Mouse (Mus musculus): ENCODE data around the gene Pias3. TPM values are rescaled to one million over a fixed set of nuclear protein-coding genes. Genes with fewer than 3 reads are reported as not detected.

The Pias3 gene
- polyA plus RNA-seq, 1 experiment from 2014 or later = 45.1 TPM

GRCm38 (mm10) chr3:96668424-96669067, 27.6 kb upstream of the Pias3 start:
- Histone ChIP-seq H3K27ac (replicated peaks; ENCODE audit: low read depth, low read length) (no peak overlapping the region), H3K4me3 (ENCODE audit: low read depth, low read length) (no peak overlapping the region), H3K36me3 (ENCODE audit: control insufficient read depth, insufficient read depth, low read length) (no peaks in the 10 kb centered on the region), H3K4me1 (ENCODE audit: control insufficient read depth, insufficient read depth, low read length) (0 out of 2 replicates have a peak, but pooled peaks cover 6% of the 10 kb centered on the region), H3K9me3 (ENCODE audit: control insufficient read depth, low read length) (no peaks in the 10 kb centered on the region), H3K4me2 (ENCODE audit: low read depth, low read length) (no peak overlapping the region), H3K9ac (ENCODE audit: low read depth, low read length) (no peak overlapping the region), H3K27me3 (replicated peaks; ENCODE audit: control insufficient read depth, insufficient read depth, low read length) (no peaks in the 10 kb centered on the region)
- no peak for ATAC-seq (ENCODE audit: low read depth)
- WGBS = 93% methylated on average over 5 of the region's 5 CpGs
- DNase-seq (ENCODE audit: low spot score) = no peak

- ATAC-seq (ENCODE audit: low read depth) (peak; percentile 98), DNase-seq (ENCODE audit: low spot score) (peak; percentile 95)
- WGBS = 6% methylated on average over 29 of the region's 35 CpGs
- no peaks in the 10 kb centered on the region for H3K27me3 ChIP-seq (replicated peaks; ENCODE audit: control insufficient read depth, insufficient read depth, low read length)
- no peaks in the 10 kb centered on the region for H3K9me3 ChIP-seq (ENCODE audit: control insufficient read depth, low read length)
- peak within 1 kb of the TSS; percentile 62 for H3K4me2 ChIP-seq (ENCODE audit: low read depth, low read length)
- peak within 1 kb of the TSS; percentile 40 for H3K4me3 ChIP-seq (ENCODE audit: low read depth, low read length)
- no peaks in the 10 kb centered on the region for H3K36me3 ChIP-seq (ENCODE audit: control insufficient read depth, insufficient read depth, low read length)
- H3K27ac ChIP-seq (replicated peaks; ENCODE audit: low read depth, low read length) = no peak within 1 kb of the TSS
- H3K9ac ChIP-seq (ENCODE audit: low read depth, low read length) = peak within 1 kb of the TSS; percentile 37; the same call in 1 of the 2 replicates
- H3K4me1 ChIP-seq (ENCODE audit: control insufficient read depth, insufficient read depth, low read length) = peaks cover 9% of the 10 kb centered on the region
Observed at GRCm38 (mm10) chr3:96669727-96670468, 26.3 kb upstream of the Pias3 start, which contains the start of gene Ankrd35. Ankrd35 (plus strand) TSS chr3:96670131.

- H3K4me1 ChIP-seq (ENCODE audit: control insufficient read depth, insufficient read depth, low read length) = peaks cover 9% of the 10 kb centered on the region
- H3K27me3 ChIP-seq (replicated peaks; ENCODE audit: control insufficient read depth, insufficient read depth, low read length) = no peaks in the 10 kb centered on the region
- 95% methylated on average over 5 of the region's 5 CpGs for WGBS
- no peaks in the 10 kb centered on the region for H3K9me3 ChIP-seq (ENCODE audit: control insufficient read depth, low read length)
- DNase-seq (ENCODE audit: low spot score) = no peak
- no peak overlapping the region for H3K4me2 ChIP-seq (ENCODE audit: low read depth, low read length)
- ATAC-seq (ENCODE audit: low read depth) = no peak
- no peaks in the 10 kb centered on the region for H3K36me3 ChIP-seq (ENCODE audit: control insufficient read depth, insufficient read depth, low read length)
- no peak overlapping the region for H3K9ac ChIP-seq (ENCODE audit: low read depth, low read length)
- H3K27ac ChIP-seq (replicated peaks; ENCODE audit: low read depth, low read length) = no peak overlapping the region
- H3K4me3 ChIP-seq (ENCODE audit: low read depth, low read length) = no peak overlapping the region
Observed at GRCm38 (mm10) chr3:96671519-96671918, 24.7 kb upstream of the Pias3 start.

- Histone ChIP-seq H3K9ac (ENCODE audit: low read depth, low read length) (no peak overlapping the region), H3K4me3 (ENCODE audit: low read depth, low read length) (no peak overlapping the region), H3K9me3 (ENCODE audit: control insufficient read depth, low read length) (no peaks in the 10 kb centered on the region), H3K4me1 (ENCODE audit: control insufficient read depth, insufficient read depth, low read length) (peaks cover 9% of the 10 kb centered on the region), H3K27ac (replicated peaks; ENCODE audit: low read depth, low read length) (no peak overlapping the region), H3K36me3 (ENCODE audit: control insufficient read depth, insufficient read depth, low read length) (no peaks in the 10 kb centered on the region), H3K4me2 (ENCODE audit: low read depth, low read length) (no peak overlapping the region), H3K27me3 (replicated peaks; ENCODE audit: control insufficient read depth, insufficient read depth, low read length) (no peaks in the 10 kb centered on the region)
- ATAC-seq (ENCODE audit: low read depth) = no peak
- no peak for DNase-seq (ENCODE audit: low spot score)
- WGBS = 57% methylated on average over 4 of the region's 4 CpGs
Observed at GRCm38 (mm10) chr3:96673514-96673913, 22.7 kb upstream of the Pias3 start.

GRCm38 (mm10) chr3:96674442-96674841, 21.7 kb upstream of the Pias3 start:
- Histone ChIP-seq H3K4me2 (ENCODE audit: low read depth, low read length) (peak overlapping the region; percentile 25; the same call in 1 of the 2 replicates), H3K4me1 (ENCODE audit: control insufficient read depth, insufficient read depth, low read length) (peaks cover 9% of the 10 kb centered on the region)
- peak; percentile 67 for DNase-seq (ENCODE audit: low spot score)

GRCm38 (mm10) chr3:96675171-96675570, 21.0 kb upstream of the Pias3 start:
- Histone ChIP-seq H3K27ac (replicated peaks; ENCODE audit: low read depth, low read length) (no peak overlapping the region), H3K4me3 (ENCODE audit: low read depth, low read length) (no peak overlapping the region), H3K9me3 (ENCODE audit: control insufficient read depth, low read length) (no peaks in the 10 kb centered on the region), H3K4me1 (ENCODE audit: control insufficient read depth, insufficient read depth, low read length) (peaks cover 9% of the 10 kb centered on the region), H3K27me3 (replicated peaks; ENCODE audit: control insufficient read depth, insufficient read depth, low read length) (no peaks in the 10 kb centered on the region), H3K36me3 (ENCODE audit: control insufficient read depth, insufficient read depth, low read length) (no peaks in the 10 kb centered on the region), H3K9ac (ENCODE audit: low read depth, low read length) (no peak overlapping the region), H3K4me2 (ENCODE audit: low read depth, low read length) (no peak overlapping the region)
- ATAC-seq (ENCODE audit: low read depth) (no peak), DNase-seq (ENCODE audit: low spot score) (no peak)
- WGBS = 88% methylated on average over 3 of the region's 3 CpGs

More at GRCm38 (mm10) chr3:96674442-96674841, 21.7 kb upstream of the Pias3 start:
- Histone ChIP-seq H3K9ac (ENCODE audit: low read depth, low read length) (no peak overlapping the region), H3K36me3 (ENCODE audit: control insufficient read depth, insufficient read depth, low read length) (no peaks in the 10 kb centered on the region), H3K27ac (replicated peaks; ENCODE audit: low read depth, low read length) (peak overlapping the region; percentile 50), H3K9me3 (ENCODE audit: control insufficient read depth, low read length) (no peaks in the 10 kb centered on the region), H3K4me3 (ENCODE audit: low read depth, low read length) (no peak overlapping the region), H3K27me3 (replicated peaks; ENCODE audit: control insufficient read depth, insufficient read depth, low read length) (no peaks in the 10 kb centered on the region)
- ATAC-seq (ENCODE audit: low read depth) = no peak
- 10% methylated on average over 8 of the region's 8 CpGs for WGBS

GRCm38 (mm10) chr3:96675690-96676089, 20.5 kb upstream of the Pias3 start:
- Histone ChIP-seq H3K9ac (ENCODE audit: low read depth, low read length) (no peak overlapping the region), H3K9me3 (ENCODE audit: control insufficient read depth, low read length) (no peaks in the 10 kb centered on the region), H3K4me1 (ENCODE audit: control insufficient read depth, insufficient read depth, low read length) (peaks cover 9% of the 10 kb centered on the region), H3K4me2 (ENCODE audit: low read depth, low read length) (no peak overlapping the region), H3K36me3 (ENCODE audit: control insufficient read depth, insufficient read depth, low read length) (no peaks in the 10 kb centered on the region), H3K4me3 (ENCODE audit: low read depth, low read length) (no peak overlapping the region), H3K27me3 (replicated peaks; ENCODE audit: control insufficient read depth, insufficient read depth, low read length) (no peaks in the 10 kb centered on the region), H3K27ac (replicated peaks; ENCODE audit: low read depth, low read length) (no peak overlapping the region)
- WGBS = 47% methylated on average over 3 of the region's 3 CpGs
- DNase-seq (ENCODE audit: low spot score) = peak; percentile 36
- peak; percentile 39; the same call in 1 of the 2 replicates for ATAC-seq (ENCODE audit: low read depth)

GRCm38 (mm10) chr3:96678456-96678855, 17.7 kb upstream of the Pias3 start:
- ATAC-seq (ENCODE audit: low read depth) (no peak), DNase-seq (ENCODE audit: low spot score) (no peak)
- Histone ChIP-seq H3K27ac (replicated peaks; ENCODE audit: low read depth, low read length) (no peak overlapping the region), H3K4me1 (ENCODE audit: control insufficient read depth, insufficient read depth, low read length) (peaks cover 9% of the 10 kb centered on the region), H3K27me3 (replicated peaks; ENCODE audit: control insufficient read depth, insufficient read depth, low read length) (no peaks in the 10 kb centered on the region), H3K36me3 (ENCODE audit: control insufficient read depth, insufficient read depth, low read length) (no peaks in the 10 kb centered on the region), H3K9ac (ENCODE audit: low read depth, low read length) (no peak overlapping the region), H3K4me2 (ENCODE audit: low read depth, low read length) (no peak overlapping the region), H3K9me3 (ENCODE audit: control insufficient read depth, low read length) (no peaks in the 10 kb centered on the region), H3K4me3 (ENCODE audit: low read depth, low read length) (no peak overlapping the region)
- whole genome bisulfite sequencing = 64% methylated on average over 7 of the region's 7 CpGs
